Mouse (Mus musculus) liver, adult 2 months (tissue): ENCODE measurements at regions not wholly inside any gene's neighbourhood (a gene's known extent, or its start where the extent isn't known, plus 50 kb on each side); places are given as distances from the start of the nearest gene placed in this dataset.

Experiments
- DNase-seq: peaks from one replicate; pipeline ENCODE4 v3.0.0-alpha.2; 2011; ENCODE audit warnings: low read depth, low spot score; ENCODE audit errors: extremely low read depth
- H3K27ac ChIP-seq: fragments of 200-500 bp; replicated peaks from 2 replicates; pipeline ENCODE4 v1.5.1; 2012; ENCODE audit warnings: low read depth, mild to moderate bottlenecking, control low read depth, inconsistent platforms, low read length; ENCODE audit not compliant: insufficient read depth
- H3K27me3 ChIP-seq: fragments of 200-500 bp; 2 replicates; pipeline ENCODE4 v1.6.1; 2012; ENCODE audit warnings: mild to moderate bottlenecking, moderate library complexity, low read length, inconsistent platforms; ENCODE audit not compliant: control insufficient read depth, insufficient read depth
- H3K36me3 ChIP-seq: fragments of 200-500 bp; 2 replicates; pipeline ENCODE4 v1.6.1; 2012; ENCODE audit warnings: low read length, inconsistent platforms; ENCODE audit not compliant: control insufficient read depth, insufficient read depth
- H3K4me1 ChIP-seq: fragments of 200-500 bp; 2 replicates; pipeline ENCODE4 v1.6.1; 2011; ENCODE audit warnings: low read length; ENCODE audit not compliant: control insufficient read depth, insufficient read depth
- H3K4me3 ChIP-seq: fragments of 200-500 bp; 2 replicates; pipeline ENCODE4 v1.5.1; 2011; ENCODE audit warnings: low read depth, mild to moderate bottlenecking, control low read depth, low read length, moderate library complexity; ENCODE audit not compliant: insufficient read depth
- H3K79me2 ChIP-seq: fragments of 200-500 bp; 2 replicates; pipeline ENCODE4 v1.6.1; 2012; ENCODE audit warnings: inconsistent platforms, mild to moderate bottlenecking, low read length, moderate library complexity; ENCODE audit not compliant: control insufficient read depth, insufficient read depth
- H3K9ac ChIP-seq: fragments of 200-500 bp; 2 replicates; pipeline ENCODE4 v1.6.1; 2012; ENCODE audit warnings: low read depth, mild to moderate bottlenecking, control low read depth, inconsistent platforms, low read length
- CTCF ChIP-seq: fragments of 200-500 bp; IDR thresholded peaks from 2 replicates; pipeline ENCODE4 v1.5.1; 2011; ENCODE audit warnings: low read depth, low read length, control low read depth
- POLR2A ChIP-seq: fragments of 200-500 bp; IDR thresholded peaks from 2 replicates; pipeline ENCODE4 v1.6.1; 2011; ENCODE audit warnings: low read length, control low read depth; ENCODE audit not compliant: insufficient read depth; ENCODE audit errors: extremely low read depth
- WGBS: fragments of 180-500 bp; shearing (Covaris S2); methylation state at CpG from one replicate; pipeline ENCODE4 v1.1.7; 2018; 5-methylcytosine and 5-hydroxymethylcytosine counted together

DNA sequence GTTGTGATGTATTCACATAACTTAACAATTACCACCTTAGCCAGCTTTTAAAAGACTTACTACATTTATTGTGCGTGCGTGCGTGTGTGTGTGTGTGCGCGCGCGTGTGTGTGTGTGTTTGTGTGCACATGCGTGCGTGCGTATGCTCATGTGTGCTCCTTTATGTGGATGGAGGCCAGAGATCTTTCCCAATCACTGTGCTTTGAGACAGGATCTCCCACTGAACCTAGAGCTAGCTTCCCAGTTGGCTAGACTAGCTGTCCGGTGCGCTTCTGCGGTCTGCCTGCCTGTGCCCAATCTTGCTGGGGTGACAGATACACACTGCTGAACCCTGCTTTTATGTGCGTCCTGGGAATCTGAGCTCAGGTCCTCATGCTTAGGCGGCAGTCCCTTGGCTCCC is 50.1 kb upstream of the Arhgap29 start:
- Histone ChIP-seq H3K4me1 (peaks cover 22% of the 10 kb centered on the region), H3K27me3 (no peaks in the 10 kb centered on the region), H3K4me3 (no peak overlapping the region; the same call in 1 of the 2 replicates), H3K79me2 (no peaks in the 10 kb centered on the region), H3K9ac (peak overlapping the region; percentile 48; the same call in 1 of the 2 replicates), H3K27ac (peak overlapping the region; percentile 58), H3K36me3 (no peaks in the 10 kb centered on the region)
- 35% methylated on average over 15 of the region's 15 CpGs for WGBS
- DNase-seq, result peak; percentile 91
- 0 out of 2 replicates have a peak, but pooled peaks have one; percentile 28 for TF ChIP-seq POLR2A
- TF ChIP-seq CTCF, result no peak

GRCm38 (mm10) chr3:121900429-121900844 is 51.9 kb upstream of the Arhgap29 start:
- TF ChIP-seq POLR2A, result no peak
- TF ChIP-seq CTCF, result no peak
- Histone ChIP-seq H3K4me1 (peaks cover 13% of the 10 kb centered on the region; the same call in 1 of the 2 replicates), H3K27ac (peak overlapping the region; percentile 15; the same call in 1 of the 2 replicates), H3K4me3 (no peak overlapping the region), H3K27me3 (no peaks in the 10 kb centered on the region), H3K36me3 (no peaks in the 10 kb centered on the region), H3K79me2 (no peaks in the 10 kb centered on the region), H3K9ac (no peak overlapping the region)
- WGBS, result 68% methylated on average over 8 of the region's 8 CpGs
- no peak for DNase-seq

- H3K4me1 ChIP-seq, result peaks cover 4% of the 10 kb centered on the region; the same call in 1 of the 2 replicates
- no peaks in the 10 kb centered on the region for H3K79me2 ChIP-seq
- no peak overlapping the region for H3K4me3 ChIP-seq
- H3K27me3 ChIP-seq, result no peaks in the 10 kb centered on the region
- H3K36me3 ChIP-seq, result no peaks in the 10 kb centered on the region
- DNase-seq, result no peak
- H3K9ac ChIP-seq, result no peak overlapping the region
- H3K27ac ChIP-seq, result no peak overlapping the region
- TF ChIP-seq POLR2A (no peak), CTCF (no peak)
- 88% methylated on average over 14 of the region's 14 CpGs for WGBS
These were observed 54.3 kb upstream of the Arhgap29 start for GRCm38 (mm10) chr3:121897821-121898574.

- Histone ChIP-seq H3K27ac (no peak overlapping the region), H3K36me3 (no peaks in the 10 kb centered on the region), H3K4me3 (no peak overlapping the region), H3K4me1 (no peaks in the 10 kb centered on the region), H3K79me2 (no peaks in the 10 kb centered on the region), H3K9ac (no peak overlapping the region), H3K27me3 (no peaks in the 10 kb centered on the region)
- DNase-seq, result no peak
- TF ChIP-seq CTCF (no peak), POLR2A (no peak)
- 70% methylated on average over 7 of the region's 7 CpGs for WGBS
These were observed 58.7 kb upstream of the Arhgap29 start for GRCm38 (mm10) chr3:121893606-121894005.

GRCm38 (mm10) chr3:121892675-121893074 is 59.7 kb upstream of the Arhgap29 start:
- Histone ChIP-seq H3K79me2 (no peaks in the 10 kb centered on the region), H3K9ac (no peak overlapping the region), H3K4me3 (no peak overlapping the region), H3K27ac (no peak overlapping the region), H3K27me3 (no peaks in the 10 kb centered on the region), H3K36me3 (no peaks in the 10 kb centered on the region), H3K4me1 (no peaks in the 10 kb centered on the region)
- WGBS, result 96% methylated on average over 3 of the region's 3 CpGs
- DNase-seq, result no peak
- TF ChIP-seq POLR2A, result no peak
- no peak for TF ChIP-seq CTCF

DNA sequence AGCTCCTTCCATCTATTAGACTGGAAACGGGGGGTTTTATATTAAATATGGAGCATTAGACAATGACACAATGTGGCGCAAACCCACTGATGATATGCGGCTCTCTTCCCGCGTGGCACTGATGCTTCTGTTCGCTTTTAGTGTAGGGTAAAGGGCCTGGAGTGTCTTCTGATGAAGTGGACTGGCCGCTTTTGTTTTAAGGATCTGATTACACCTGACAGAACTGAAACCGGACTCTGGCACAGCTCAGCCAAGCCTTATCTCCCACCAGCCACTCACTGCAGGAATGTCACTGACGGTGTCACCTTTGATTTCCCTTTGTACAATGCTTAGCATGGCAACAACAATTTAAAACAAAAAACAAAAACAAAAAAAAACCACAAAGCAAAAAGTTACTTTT is 61.0 kb upstream of the Arhgap29 start:
- H3K27me3 ChIP-seq, result no peaks in the 10 kb centered on the region
- no peak overlapping the region for H3K9ac ChIP-seq
- DNase-seq, result no peak
- H3K79me2 ChIP-seq, result no peaks in the 10 kb centered on the region
- TF ChIP-seq CTCF, result no peak
- TF ChIP-seq POLR2A, result no peak
- 26% methylated on average over 9 of the region's 9 CpGs for WGBS
- H3K4me1 ChIP-seq, result no peaks in the 10 kb centered on the region
- H3K27ac ChIP-seq, result no peak overlapping the region
- H3K4me3 ChIP-seq, result no peak overlapping the region
- H3K36me3 ChIP-seq, result no peaks in the 10 kb centered on the region
